Mouse (Mus musculus) adrenal gland, postnatal 0 days (tissue): Measurements from ENCODE around the gene Naa15. TPM values are rescaled to one million over a fixed set of nuclear protein-coding genes. Genes with fewer than 3 reads are reported as not detected.

ENCODE experiments used
- polyA plus RNA-seq: library from polyadenylated mRNA; unstranded; fragments of >200 nt; fragmentation: Nextera tagmentation; extraction: Ambion mirVana; gene quantifications from 2 replicates; pipeline ENCODE4 v1.2.1, GENCODE M21; 2015

Naa15 gene
- polyA plus RNA-seq = 16.8 and 27.7 TPM in 2 replicates

GRCm38 (mm10) chr3:51415098-51416072 is at the start of gene Naa15:
TSS of gene Naa15 (plus strand) at chr3:51415148.

GRCm38 (mm10) chr3:51396219-51397068 is 18.5 kb upstream of the Naa15 start, which contains the start of gene Mgarp:
TSS of gene Mgarp (minus strand) at chr3:51396738.

GRCm38 (mm10) chr3:51408561-51409183 is 6.3 kb upstream of the Naa15 start, which contains the start of gene Ndufc1:
TSS of gene Ndufc1 (minus strand) at chr3:51408988.

GRCm38 (mm10) chr3:51483741-51484359 is 68.9 kb downstream of the Naa15 start, which contains the start of gene Rab33b:
TSS of gene Rab33b (plus strand) at chr3:51483920.

Other genes with a start within 250 kb of the Naa15 start
- gene Noct, start 190.7 kb upstream of the Naa15 start, polyA plus RNA-seq = 3.6 and 5.6 TPM in 2 replicates
- 38.3 and 55.2 TPM in 2 replicates for gene Elf2, start 74.5 kb upstream of the Naa15 start, polyA plus RNA-seq
- 477 and 1,268 TPM in 2 replicates for gene Mgarp, start 18.4 kb upstream of the Naa15 start, polyA plus RNA-seq
- gene Ndufc1, start 6.2 kb upstream of the Naa15 start, polyA plus RNA-seq = 1,570 and 1,962 TPM in 2 replicates
- 17.7 and 17.8 TPM in 2 replicates for gene Rab33b, start 68.8 kb downstream of the Naa15 start, polyA plus RNA-seq
- 2.3 and 2.7 TPM in 2 replicates for gene Setd7, start 145.7 kb downstream of the Naa15 start, polyA plus RNA-seq
- gene Mgst2, start 245.2 kb downstream of the Naa15 start, polyA plus RNA-seq = 44.1 and 57.0 TPM in 2 replicates